Mouse (Mus musculus): Measurements from ENCODE around the gene Nipa1. TPM values are rescaled to one million over a fixed set of nuclear protein-coding genes. Genes with fewer than 3 reads are reported as not detected.

Gene Nipa1
- polyA plus RNA-seq, 1 experiment from 2014 or later: 3.7 TPM

- no peak for ATAC-seq
- no peak overlapping the region for H3K27ac ChIP-seq (ENCODE audit: low read depth, low read length)
- H3K9ac ChIP-seq (ENCODE audit: low read depth, low read length): no peak overlapping the region
- H3K36me3 ChIP-seq (ENCODE audit: control insufficient read depth, insufficient read depth): no peaks in the 10 kb centered on the region
- WGBS: 93% methylated on average over 3 of the region's 3 CpGs
- H3K4me3 ChIP-seq (ENCODE audit: low read depth, low read length): no peak overlapping the region
- H3K4me1 ChIP-seq (replicated peaks; ENCODE audit: control insufficient read depth, insufficient read depth, low read length): no peaks in the 10 kb centered on the region
- H3K9me3 ChIP-seq (ENCODE audit: control insufficient read depth): no peaks in the 10 kb centered on the region
- H3K4me2 ChIP-seq (replicated peaks; ENCODE audit: low read depth): no peak overlapping the region
- no peaks in the 10 kb centered on the region for H3K27me3 ChIP-seq (replicated peaks; ENCODE audit: control insufficient read depth, insufficient read depth, low read length)
- TF ChIP-seq CTCF (IDR thresholded peaks at IDR 0.05; ENCODE audit: low read depth): no peak
Measured at GRCm38 (mm10) chr7:55991129-55991528, 28.6 kb downstream of the Nipa1 start.

DNA sequence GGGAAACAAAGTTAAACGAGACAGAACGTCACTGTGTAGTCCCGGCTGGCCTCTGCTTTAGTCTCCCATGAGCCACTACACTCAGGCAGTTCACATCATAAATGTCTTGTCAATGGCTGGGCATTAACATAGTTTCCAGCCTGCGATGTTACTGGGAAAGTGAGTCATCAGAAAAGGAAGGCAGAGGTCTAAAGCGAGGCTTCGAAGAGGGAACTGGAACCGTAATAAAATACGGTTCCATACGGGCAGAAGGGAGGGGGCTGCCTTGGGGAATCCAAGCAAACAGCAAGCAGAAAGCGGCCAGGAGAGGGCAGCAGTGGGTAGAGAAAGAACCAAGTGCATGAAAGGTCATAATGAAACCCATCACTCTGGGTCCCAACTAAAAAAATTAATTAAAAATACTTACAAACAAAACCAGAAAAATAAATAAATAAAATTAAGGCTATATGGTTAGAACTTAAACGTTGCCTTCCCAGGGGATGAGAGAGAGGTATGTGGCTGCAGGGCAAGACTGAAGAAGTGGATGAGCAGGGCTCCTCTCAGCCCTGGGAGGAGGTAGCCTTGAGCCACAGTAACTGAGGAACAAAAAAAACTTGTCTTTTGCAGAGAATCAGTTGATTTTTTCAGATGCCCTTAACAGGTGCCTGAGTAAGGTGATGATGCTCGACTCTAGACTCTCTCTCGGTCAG is 33.1 kb downstream of the Nipa1 start:
- Histone ChIP-seq H3K4me2 (replicated peaks; ENCODE audit: low read depth) (peak overlapping the region; percentile 41), H3K27me3 (replicated peaks; ENCODE audit: control insufficient read depth, insufficient read depth, low read length) (no peaks in the 10 kb centered on the region), H3K27ac (ENCODE audit: low read depth, low read length) (no peak overlapping the region), H3K4me1 (replicated peaks; ENCODE audit: control insufficient read depth, insufficient read depth, low read length) (no peaks in the 10 kb centered on the region), H3K36me3 (ENCODE audit: control insufficient read depth, insufficient read depth) (no peaks in the 10 kb centered on the region), H3K9ac (ENCODE audit: low read depth, low read length) (no peak overlapping the region), H3K9me3 (ENCODE audit: control insufficient read depth) (no peaks in the 10 kb centered on the region), H3K4me3 (ENCODE audit: low read depth, low read length) (no peak overlapping the region)
- 33% methylated on average over 13 of the region's 13 CpGs for WGBS
- TF ChIP-seq CTCF (IDR thresholded peaks at IDR 0.05; ENCODE audit: low read depth): peak; percentile 77
- peak; percentile 51; the same call in 1 of the 2 replicates for ATAC-seq

GRCm38 (mm10) chr7:55984754-55985153 is 35.0 kb downstream of the Nipa1 start:
- H3K9ac ChIP-seq (ENCODE audit: low read depth, low read length): no peak overlapping the region
- no peak for TF ChIP-seq CTCF (IDR thresholded peaks at IDR 0.05; ENCODE audit: low read depth)
- no peaks in the 10 kb centered on the region for H3K9me3 ChIP-seq (ENCODE audit: control insufficient read depth)
- no peaks in the 10 kb centered on the region for H3K4me1 ChIP-seq (replicated peaks; ENCODE audit: control insufficient read depth, insufficient read depth, low read length)
- ATAC-seq: no peak
- H3K27me3 ChIP-seq (replicated peaks; ENCODE audit: control insufficient read depth, insufficient read depth, low read length): no peaks in the 10 kb centered on the region
- WGBS: 81% methylated on average over 4 of the region's 4 CpGs
- H3K4me3 ChIP-seq (ENCODE audit: low read depth, low read length): no peak overlapping the region
- no peak overlapping the region for H3K4me2 ChIP-seq (replicated peaks; ENCODE audit: low read depth)
- no peak overlapping the region for H3K27ac ChIP-seq (ENCODE audit: low read depth, low read length)
- H3K36me3 ChIP-seq (ENCODE audit: control insufficient read depth, insufficient read depth): peaks cover 5% of the 10 kb centered on the region; the same call in 1 of the 2 replicates

DNA sequence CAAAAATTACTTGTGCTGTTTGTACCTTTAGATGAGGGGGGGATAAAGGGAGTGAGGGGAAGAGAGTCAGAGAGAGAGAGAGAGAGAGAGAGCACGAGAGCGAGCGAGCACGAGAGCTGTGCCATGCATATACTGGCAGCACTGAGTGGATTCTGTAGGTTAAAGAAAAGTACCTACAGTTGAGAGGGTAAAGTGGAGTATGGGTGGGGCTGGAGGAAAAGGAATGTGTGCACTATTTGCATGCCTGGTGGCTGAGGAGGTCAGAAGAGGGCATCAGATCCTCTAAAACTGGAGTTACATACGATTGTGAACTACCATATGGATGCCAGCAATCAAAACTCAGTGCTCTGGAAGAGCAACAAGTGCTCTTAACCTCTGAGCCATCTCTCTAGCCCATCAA is 36.6 kb downstream of the Nipa1 start:
- H3K4me3 ChIP-seq (ENCODE audit: low read depth, low read length): no peak overlapping the region
- H3K4me2 ChIP-seq (replicated peaks; ENCODE audit: low read depth): no peak overlapping the region
- no peak overlapping the region for H3K9ac ChIP-seq (ENCODE audit: low read depth, low read length)
- H3K9me3 ChIP-seq (ENCODE audit: control insufficient read depth): no peaks in the 10 kb centered on the region
- peaks cover 12% of the 10 kb centered on the region for H3K36me3 ChIP-seq (ENCODE audit: control insufficient read depth, insufficient read depth)
- ATAC-seq: no peak
- WGBS: 90% methylated on average over 5 of the region's 5 CpGs
- TF ChIP-seq CTCF (IDR thresholded peaks at IDR 0.05; ENCODE audit: low read depth): no peak
- no peaks in the 10 kb centered on the region for H3K4me1 ChIP-seq (replicated peaks; ENCODE audit: control insufficient read depth, insufficient read depth, low read length)
- no peaks in the 10 kb centered on the region for H3K27me3 ChIP-seq (replicated peaks; ENCODE audit: control insufficient read depth, insufficient read depth, low read length)
- no peak overlapping the region for H3K27ac ChIP-seq (ENCODE audit: low read depth, low read length)

- WGBS: 85% methylated on average over 10 of the region's 10 CpGs
- H3K36me3 ChIP-seq (ENCODE audit: control insufficient read depth, insufficient read depth): peaks cover 12% of the 10 kb centered on the region
- no peak overlapping the region for H3K9ac ChIP-seq (ENCODE audit: low read depth, low read length)
- no peak overlapping the region for H3K27ac ChIP-seq (ENCODE audit: low read depth, low read length)
- no peak overlapping the region for H3K4me3 ChIP-seq (ENCODE audit: low read depth, low read length)
- no peaks in the 10 kb centered on the region for H3K9me3 ChIP-seq (ENCODE audit: control insufficient read depth)
- ATAC-seq: no peak
- no peaks in the 10 kb centered on the region for H3K4me1 ChIP-seq (replicated peaks; ENCODE audit: control insufficient read depth, insufficient read depth, low read length)
- no peak overlapping the region for H3K4me2 ChIP-seq (replicated peaks; ENCODE audit: low read depth)
- no peaks in the 10 kb centered on the region for H3K27me3 ChIP-seq (replicated peaks; ENCODE audit: control insufficient read depth, insufficient read depth, low read length)
- no peak for TF ChIP-seq CTCF (IDR thresholded peaks at IDR 0.05; ENCODE audit: low read depth)
Measured at GRCm38 (mm10) chr7:55982010-55982700, 37.6 kb downstream of the Nipa1 start.

- Histone ChIP-seq H3K27me3 (replicated peaks; ENCODE audit: control insufficient read depth, insufficient read depth, low read length) (no peaks in the 10 kb centered on the region), H3K27ac (ENCODE audit: low read depth, low read length) (no peak overlapping the region), H3K9ac (ENCODE audit: low read depth, low read length) (no peak overlapping the region), H3K4me1 (replicated peaks; ENCODE audit: control insufficient read depth, insufficient read depth, low read length) (no peaks in the 10 kb centered on the region), H3K4me2 (replicated peaks; ENCODE audit: low read depth) (no peak overlapping the region), H3K36me3 (ENCODE audit: control insufficient read depth, insufficient read depth) (peaks cover 12% of the 10 kb centered on the region), H3K4me3 (ENCODE audit: low read depth, low read length) (no peak overlapping the region), H3K9me3 (ENCODE audit: control insufficient read depth) (no peaks in the 10 kb centered on the region)
- WGBS: 93% methylated on average over 2 of the region's 2 CpGs
- no peak for ATAC-seq
- no peak for TF ChIP-seq CTCF (IDR thresholded peaks at IDR 0.05; ENCODE audit: low read depth)
Measured at GRCm38 (mm10) chr7:55981511-55981910, 38.2 kb downstream of the Nipa1 start.
